Mouse (Mus musculus): ENCODE data around the gene Arhgap5. TPM values are rescaled to one million over a fixed set of nuclear protein-coding genes. Genes with fewer than 3 reads are reported as not detected.

Arhgap5 gene
- 55.7 and 63.1 TPM in 2 replicates for polyA plus RNA-seq (2014; fragmentation: Nextera tagmentation; extraction: Ambion mirVana)

DNA sequence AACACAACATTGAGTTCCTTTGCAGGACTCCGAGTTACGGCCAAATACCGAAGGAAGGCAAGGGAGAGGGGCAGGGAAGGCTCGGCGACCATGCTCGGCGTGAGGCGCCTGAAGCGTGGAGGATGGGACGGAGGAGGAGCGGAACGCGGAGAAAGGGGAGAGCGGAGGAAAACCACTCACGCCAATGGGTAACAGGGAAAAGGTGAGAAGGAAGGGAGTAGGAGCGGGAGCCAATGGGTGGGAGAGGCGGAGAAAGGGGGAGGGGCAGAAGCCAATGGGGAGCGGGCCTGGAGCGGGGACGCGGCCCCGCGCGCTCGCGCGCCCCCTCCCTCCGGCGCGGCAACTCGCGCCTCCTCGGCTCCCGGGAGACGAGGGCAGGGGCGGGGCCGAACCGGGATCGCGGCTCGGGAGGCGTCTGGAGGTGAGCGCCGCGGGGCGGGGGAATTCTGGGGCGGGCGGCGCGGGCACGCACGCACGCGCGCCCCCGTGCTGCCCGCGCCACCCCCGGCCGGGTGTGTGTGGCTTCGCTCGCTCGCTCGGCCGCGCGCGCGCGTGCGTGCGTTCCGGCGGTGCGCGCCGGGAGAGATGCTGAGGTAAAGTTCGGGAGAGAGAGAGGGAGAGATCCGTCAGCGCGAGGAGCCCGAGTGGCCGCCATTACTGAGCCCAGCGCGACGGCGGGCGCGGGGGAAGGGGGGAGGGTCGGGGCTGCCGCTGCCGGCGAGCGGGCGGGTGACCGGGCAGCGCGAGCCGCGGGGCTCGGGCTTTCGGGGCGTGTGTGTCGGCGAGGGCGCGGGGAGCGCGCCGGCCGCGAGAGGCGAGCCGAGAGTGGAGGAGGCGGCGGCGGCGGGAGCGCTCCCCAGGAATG lies at the start of gene Arhgap5:
Arhgap5 (plus strand) TSS at position 517 of the 865 bp plus-strand sequence.
- peak within 1 kb of the TSS; percentile 99 for H3K9ac ChIP-seq (ENCODE audit: low read length)
- no peaks in the 10 kb centered on the region for H3K27me3 ChIP-seq (ENCODE audit: control insufficient read depth, insufficient read depth, low read length)
- peak within 1 kb of the TSS; percentile 98 for H3K4me3 ChIP-seq (ENCODE audit: low read depth, low read length)
- ATAC-seq (ENCODE audit: low FRiP score) (peak; percentile 95), DNase-seq (ENCODE audit: low spot score, missing footprints) (peak; percentile 100)
- peaks cover 2% of the 10 kb centered on the region; the same call in 1 of the 2 replicates for H3K4me1 ChIP-seq (ENCODE audit: control insufficient read depth, insufficient read depth, low read length)
- H3K27ac ChIP-seq (ENCODE audit: low read depth, low read length), result peak within 1 kb of the TSS; percentile 98
- H3K4me2 ChIP-seq, result peak within 1 kb of the TSS; percentile 66
- H3K9me3 ChIP-seq (ENCODE audit: control insufficient read depth, low read length), result no peaks in the 10 kb centered on the region
- no peaks in the 10 kb centered on the region for H3K36me3 ChIP-seq (ENCODE audit: control insufficient read depth, insufficient read depth, low read length)
- under 1% methylated on average over 77 of the region's 119 CpGs for WGBS

DNA sequence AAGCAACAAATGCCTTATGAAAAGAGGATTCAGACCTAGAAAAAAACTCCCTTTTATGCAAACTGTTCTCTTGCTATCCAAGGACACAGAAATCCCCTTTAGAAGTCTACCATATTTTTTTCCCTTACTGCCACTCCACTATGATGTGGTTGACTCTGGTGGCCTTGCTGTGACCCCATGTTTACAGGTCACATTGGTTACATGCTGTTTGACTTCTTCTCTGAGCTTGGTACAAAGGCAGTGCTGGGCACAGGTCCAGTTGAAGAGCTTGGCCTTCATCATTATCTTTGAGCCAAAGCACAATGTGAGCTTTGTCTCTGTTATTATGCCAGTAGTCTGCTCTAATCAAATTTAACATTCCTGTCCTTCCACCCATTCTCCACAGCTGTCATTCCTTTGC lies 39.2 kb upstream of the Arhgap5 start:
- Histone ChIP-seq H3K4me2 (no peak overlapping the region), H3K27me3 (ENCODE audit: control insufficient read depth, insufficient read depth, low read length) (no peaks in the 10 kb centered on the region), H3K36me3 (ENCODE audit: control insufficient read depth, insufficient read depth, low read length) (no peaks in the 10 kb centered on the region), H3K4me3 (ENCODE audit: low read depth, low read length) (no peak overlapping the region), H3K27ac (ENCODE audit: low read depth, low read length) (no peak overlapping the region), H3K9ac (ENCODE audit: low read length) (no peak overlapping the region), H3K9me3 (ENCODE audit: control insufficient read depth, low read length) (no peaks in the 10 kb centered on the region), H3K4me1 (ENCODE audit: control insufficient read depth, insufficient read depth, low read length) (no peaks in the 10 kb centered on the region)
- ATAC-seq (ENCODE audit: low FRiP score) (no peak), DNase-seq (ENCODE audit: low spot score, missing footprints) (no peak)

- 84% methylated on average over 4 of the region's 4 CpGs for WGBS
- Histone ChIP-seq H3K36me3 (ENCODE audit: control insufficient read depth, insufficient read depth, low read length) (no peaks in the 10 kb centered on the region), H3K9ac (ENCODE audit: low read length) (no peak overlapping the region), H3K4me1 (ENCODE audit: control insufficient read depth, insufficient read depth, low read length) (no peaks in the 10 kb centered on the region), H3K4me3 (ENCODE audit: low read depth, low read length) (no peak overlapping the region), H3K4me2 (no peak overlapping the region), H3K27me3 (ENCODE audit: control insufficient read depth, insufficient read depth, low read length) (no peaks in the 10 kb centered on the region), H3K27ac (ENCODE audit: low read depth, low read length) (no peak overlapping the region), H3K9me3 (ENCODE audit: control insufficient read depth, low read length) (no peaks in the 10 kb centered on the region)
- DNase-seq (ENCODE audit: low spot score, missing footprints) (no peak), ATAC-seq (ENCODE audit: low FRiP score) (no peak)
These were observed 32.2 kb upstream of the Arhgap5 start for GRCm38 (mm10) chr12:52471621-52472020.

DNA sequence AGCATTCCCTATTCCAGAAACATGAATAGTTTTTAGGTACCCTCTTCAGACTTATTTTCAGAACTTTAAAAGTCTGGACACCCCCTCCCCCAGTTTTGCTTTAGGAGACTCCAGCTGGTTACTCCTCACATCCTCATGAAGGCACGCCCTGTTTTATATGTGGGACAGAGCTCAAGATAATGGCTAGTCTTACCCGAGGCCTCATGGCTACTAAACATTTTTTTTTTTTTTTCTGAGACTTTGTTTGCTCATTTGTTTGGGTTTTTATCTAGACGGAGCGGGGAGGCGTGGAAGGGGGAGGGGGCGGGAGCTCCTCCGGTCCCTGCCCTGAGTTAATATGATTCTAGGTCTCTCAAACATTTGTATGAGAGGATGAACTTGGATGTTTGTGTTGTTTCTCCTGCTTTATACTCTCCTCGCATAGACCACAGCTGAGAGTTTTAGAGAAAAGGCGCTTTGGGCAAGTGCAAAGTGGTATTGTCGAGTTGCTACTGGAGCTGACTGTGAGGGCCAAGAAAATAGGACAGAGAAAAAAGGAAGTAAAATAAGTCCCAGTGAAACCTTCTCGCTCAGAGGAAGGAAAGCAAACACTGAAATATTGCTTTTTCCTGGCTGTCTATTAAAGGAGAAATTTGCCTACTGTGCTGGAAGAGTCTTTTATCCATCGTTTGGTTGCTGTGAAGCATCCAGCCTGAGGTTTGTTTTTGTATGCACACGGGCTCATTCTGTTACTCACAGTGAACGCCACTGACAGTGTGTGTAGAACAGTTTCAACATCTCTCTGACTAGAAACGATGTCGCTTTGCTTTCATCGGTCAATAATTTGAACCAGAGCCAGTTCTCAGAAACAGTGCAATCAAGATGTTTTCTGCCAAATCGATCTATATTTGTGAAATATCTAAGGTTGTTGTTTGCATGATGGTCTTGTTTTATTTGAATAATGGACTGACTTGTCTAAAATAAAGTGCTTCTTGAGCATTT lies 29.5 kb upstream of the Arhgap5 start:
- Histone ChIP-seq H3K9me3 (ENCODE audit: control insufficient read depth, low read length) (no peaks in the 10 kb centered on the region), H3K4me3 (ENCODE audit: low read depth, low read length) (no peak overlapping the region), H3K27me3 (ENCODE audit: control insufficient read depth, insufficient read depth, low read length) (no peaks in the 10 kb centered on the region), H3K4me2 (peak overlapping the region; percentile 6; the same call in 1 of the 2 replicates), H3K27ac (ENCODE audit: low read depth, low read length) (no peak overlapping the region), H3K4me1 (ENCODE audit: control insufficient read depth, insufficient read depth, low read length) (no peaks in the 10 kb centered on the region), H3K36me3 (ENCODE audit: control insufficient read depth, insufficient read depth, low read length) (no peaks in the 10 kb centered on the region), H3K9ac (ENCODE audit: low read length) (no peak overlapping the region)
- DNase-seq (ENCODE audit: low spot score, missing footprints) (peak; percentile 86), ATAC-seq (ENCODE audit: low FRiP score) (no peak; the same call in 1 of the 2 replicates)
- WGBS, result 55% methylated on average over 18 of the region's 18 CpGs

DNA sequence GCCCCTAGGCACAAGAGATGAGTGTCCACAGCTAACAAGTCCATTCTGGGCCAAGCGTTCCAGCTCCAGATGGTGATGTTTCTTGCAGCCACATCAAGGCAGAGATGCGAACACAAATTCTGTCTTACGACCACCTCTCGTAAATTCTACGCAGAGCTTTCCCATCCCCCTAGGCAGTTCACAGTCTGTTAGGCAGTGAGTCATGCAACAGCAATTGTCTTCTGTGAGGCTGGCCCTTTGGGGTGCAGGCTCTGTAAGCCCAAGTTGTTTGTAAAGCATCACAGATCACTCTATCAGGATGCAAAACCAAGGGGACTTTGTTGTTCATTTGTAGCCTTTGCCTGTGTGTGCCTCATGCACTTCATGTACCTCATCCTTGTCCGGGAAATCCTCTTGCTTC lies 27.7 kb upstream of the Arhgap5 start:
- no peak overlapping the region for H3K4me3 ChIP-seq (ENCODE audit: low read depth, low read length)
- no peak overlapping the region for H3K9ac ChIP-seq (ENCODE audit: low read length)
- 72% methylated on average over 6 of the region's 6 CpGs for WGBS
- no peaks in the 10 kb centered on the region for H3K9me3 ChIP-seq (ENCODE audit: control insufficient read depth, low read length)
- no peaks in the 10 kb centered on the region for H3K4me1 ChIP-seq (ENCODE audit: control insufficient read depth, insufficient read depth, low read length)
- H3K27ac ChIP-seq (ENCODE audit: low read depth, low read length), result no peak overlapping the region
- H3K36me3 ChIP-seq (ENCODE audit: control insufficient read depth, insufficient read depth, low read length), result no peaks in the 10 kb centered on the region
- no peak overlapping the region for H3K4me2 ChIP-seq
- ATAC-seq (ENCODE audit: low FRiP score) (no peak), DNase-seq (ENCODE audit: low spot score, missing footprints) (no peak)
- H3K27me3 ChIP-seq (ENCODE audit: control insufficient read depth, insufficient read depth, low read length), result no peaks in the 10 kb centered on the region

DNA sequence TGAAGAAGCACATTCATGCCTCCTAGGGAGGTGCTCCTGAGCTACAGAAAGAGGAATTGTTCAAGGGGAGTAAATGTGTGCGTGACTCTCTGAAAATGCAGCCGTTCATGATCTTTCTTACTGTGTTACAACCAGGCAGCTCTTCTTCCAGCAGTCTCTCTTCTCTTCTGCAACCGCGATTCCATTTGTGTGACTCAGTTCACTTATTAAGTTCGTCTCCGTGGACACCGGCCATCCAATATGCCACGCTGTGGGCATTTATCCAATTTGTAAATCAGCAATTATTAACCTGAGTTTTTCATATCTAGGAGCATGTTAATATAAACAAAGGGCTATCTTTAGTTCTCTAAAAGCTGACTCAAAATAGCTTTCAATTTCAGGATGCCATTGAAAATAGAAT lies 25.2 kb upstream of the Arhgap5 start:
- Histone ChIP-seq H3K27me3 (ENCODE audit: control insufficient read depth, insufficient read depth, low read length) (no peaks in the 10 kb centered on the region), H3K9ac (ENCODE audit: low read length) (no peak overlapping the region), H3K4me1 (ENCODE audit: control insufficient read depth, insufficient read depth, low read length) (no peaks in the 10 kb centered on the region), H3K27ac (ENCODE audit: low read depth, low read length) (no peak overlapping the region), H3K4me2 (no peak overlapping the region), H3K36me3 (ENCODE audit: control insufficient read depth, insufficient read depth, low read length) (no peaks in the 10 kb centered on the region), H3K4me3 (ENCODE audit: low read depth, low read length) (no peak overlapping the region), H3K9me3 (ENCODE audit: control insufficient read depth, low read length) (no peaks in the 10 kb centered on the region)
- DNase-seq (ENCODE audit: low spot score, missing footprints), result no peak
- WGBS, result 94% methylated on average over 8 of the region's 8 CpGs
- ATAC-seq (ENCODE audit: low FRiP score), result no peak

DNA sequence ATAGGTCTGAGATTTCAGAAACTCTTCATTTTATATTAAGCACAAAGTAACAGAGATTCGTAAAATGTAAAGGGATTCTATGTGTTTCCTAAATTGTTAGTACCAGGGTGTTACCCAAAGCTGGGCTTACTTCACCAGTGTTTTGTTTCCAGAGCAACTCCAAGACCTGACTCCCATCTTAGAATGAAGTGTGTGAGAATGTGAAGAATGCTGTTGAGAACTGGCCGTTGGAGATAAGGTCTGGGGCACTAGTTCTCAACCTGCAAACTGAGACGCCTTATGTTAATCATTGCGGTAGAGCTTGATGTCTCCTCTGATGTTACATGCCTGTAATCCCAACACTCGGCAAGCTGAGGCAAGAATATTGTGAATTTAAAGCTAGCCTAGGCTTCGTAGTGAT lies 24.4 kb upstream of the Arhgap5 start:
- Histone ChIP-seq H3K36me3 (ENCODE audit: control insufficient read depth, insufficient read depth, low read length) (no peaks in the 10 kb centered on the region), H3K27me3 (ENCODE audit: control insufficient read depth, insufficient read depth, low read length) (no peaks in the 10 kb centered on the region), H3K4me1 (ENCODE audit: control insufficient read depth, insufficient read depth, low read length) (no peaks in the 10 kb centered on the region), H3K27ac (ENCODE audit: low read depth, low read length) (no peak overlapping the region), H3K4me2 (no peak overlapping the region), H3K9ac (ENCODE audit: low read length) (no peak overlapping the region), H3K9me3 (ENCODE audit: control insufficient read depth, low read length) (no peaks in the 10 kb centered on the region), H3K4me3 (ENCODE audit: low read depth, low read length) (no peak overlapping the region)
- ATAC-seq (ENCODE audit: low FRiP score) (no peak), DNase-seq (ENCODE audit: low spot score, missing footprints) (no peak)
- 81% methylated on average over 6 of the region's 6 CpGs for WGBS

- Histone ChIP-seq H3K27me3 (ENCODE audit: control insufficient read depth, insufficient read depth, low read length) (no peaks in the 10 kb centered on the region), H3K9me3 (ENCODE audit: control insufficient read depth, low read length) (no peaks in the 10 kb centered on the region), H3K27ac (ENCODE audit: low read depth, low read length) (no peak overlapping the region), H3K4me1 (ENCODE audit: control insufficient read depth, insufficient read depth, low read length) (no peaks in the 10 kb centered on the region), H3K4me2 (no peak overlapping the region), H3K9ac (ENCODE audit: low read length) (no peak overlapping the region), H3K4me3 (ENCODE audit: low read depth, low read length) (no peak overlapping the region), H3K36me3 (ENCODE audit: control insufficient read depth, insufficient read depth, low read length) (no peaks in the 10 kb centered on the region)
- ATAC-seq (ENCODE audit: low FRiP score) (no peak), DNase-seq (ENCODE audit: low spot score, missing footprints) (no peak)
- 88% methylated on average over 9 of the region's 9 CpGs for WGBS
These were observed 22.9 kb upstream of the Arhgap5 start for GRCm38 (mm10) chr12:52480851-52481250.
